ENCODE assay signal across 26 mouse cellular contexts in the genomic region with DNA sequence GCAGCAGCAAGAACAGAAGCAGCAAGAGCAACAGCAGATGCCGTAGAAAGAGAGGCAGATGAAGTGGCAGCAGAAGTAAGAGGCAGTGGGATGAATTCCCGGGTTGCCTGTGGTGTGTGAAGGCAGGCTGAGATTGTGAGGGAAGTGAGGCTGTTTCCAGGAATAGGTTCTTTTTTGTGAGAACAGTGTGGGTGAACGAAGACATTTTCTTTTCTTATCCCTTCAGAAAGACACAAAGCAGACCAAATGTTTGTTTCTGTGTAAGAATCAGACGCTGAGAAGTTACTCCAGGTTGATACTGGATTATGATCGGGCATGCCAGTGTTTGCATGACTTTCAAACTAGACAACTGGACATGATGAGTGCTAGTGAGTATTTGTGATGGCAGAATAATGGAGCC. TPM values are rescaled to one million over a fixed set of nuclear protein-coding genes. Genes with fewer than 3 reads are reported as not detected.
A peak's percentile ranks its signal among the peaks of the same experiment; 100 is the strongest.
DNase-seq lines count a peak whose midpoint lies in the region; ATAC-seq and TF ChIP-seq lines count a peak whose summit lies in the region.
"Had no signal": no experiment of that assay in that cellular context is flagged by ENCODE, and none has a peak within 500 bp of the region (broad histone marks: within the 10 kb centered on the region; RNA-seq: fewer than 3 reads in every experiment).

No protein-coding gene starts in this region.

- H3K27ac ChIP-seq in cortical plate, adult 2 months (ENCODE audit: insufficient read depth, low read length) = peak overlapping the region; percentile 66; the same call in 1 of the 2 replicates
- H3K27ac ChIP-seq: forebrain, embryonic 15.5 days; heart, embryonic 10.5 days; hindbrain, embryonic 12.5 days; neural tube, embryonic 12.5 days had no signal

- no peak for TF ChIP-seq CTCF in cortical plate, adult 2 months (IDR thresholded peaks at IDR 0.05; ENCODE audit: extremely low read depth, insufficient read depth, low read length)

- H3K4me1 ChIP-seq in cortical plate, adult 2 months (ENCODE audit: control insufficient read depth, insufficient read depth, low read length) = peaks cover 2% of the 10 kb centered on the region
- H3K4me1 ChIP-seq: forebrain, embryonic 15.5 days; heart, embryonic 10.5 days; hindbrain, embryonic 12.5 days; neural tube, embryonic 12.5 days had no signal

- DNase-seq in frontal cortex, postnatal 10 days (ENCODE audit: low spot score in 2 of 2) = peak; percentile 26 to 43
- DNase-seq in layer of hippocampus, postnatal 36 days = peak; percentile 16 to 30
- DNase-seq in right cerebral cortex, postnatal 10 days (ENCODE audit: low spot score in 2 of 2) = peak; percentile 66 to 82
- no peak for DNase-seq in T-cell, adult 2 months (ENCODE audit: low spot score)
- DNase-seq: cerebellum, postnatal 14 days; gastrocnemius, postnatal 25 days; heart, postnatal 10 days; liver; liver, postnatal 0 days; lung, postnatal 14 days; spleen, adult 18-20 months; thymus, adult 2 months had no signal

- no peak overlapping the region for H3K4me3 ChIP-seq in cortical plate, adult 2 months (ENCODE audit: insufficient read depth, low read length)
- H3K4me3 ChIP-seq: forebrain, embryonic 15.5 days; heart, embryonic 10.5 days; hindbrain, embryonic 12.5 days; neural tube, embryonic 12.5 days had no signal

- 0 out of 2 replicates have a peak, but pooled peaks have one; percentile 8 for TF ChIP-seq POLR2A in cortical plate, adult 2 months (IDR thresholded peaks at IDR 0.05; ENCODE audit: extremely low read depth, insufficient read depth, low read length)

- no peak for ATAC-seq in erythroblast, adult 5-6 weeks (replicated peaks; ENCODE audit: low FRiP score, poor library complexity, severe bottlenecking)
- ATAC-seq in granulocyte monocyte progenitor cell, adult 5-6 weeks (replicated peaks; ENCODE audit: poor library complexity, severe bottlenecking) = no peak
- ATAC-seq: forebrain, embryonic 15.5 days; liver, postnatal 0 days had no signal

RNA-seq across cellular contexts. Expression of gene Pth2r, which starts 52.2 kb away (rescaled TPM):
- 1.1 and 1.3 TPM in 2 replicates for polyA plus RNA-seq in cortical plate, adult 2 months (2012; rRNA removed)
- under 1 TPM; 0.17 to 0.30 TPM for total RNA-seq in layer of hippocampus, postnatal 36 days (2021)
- not detected in 2 replicates for total RNA-seq in erythroblast, adult 5-6 weeks (2015; ENCODE audit: low replicate concordance)
- total RNA-seq in erythroblast, adult 5-6 weeks (2017; ENCODE audit: low replicate concordance) = not detected in 2 replicates
- not detected in 2 replicates for total RNA-seq in granulocyte monocyte progenitor cell, adult 5-6 weeks (2014; fragmentation: Nextera tagmentation)
- not detected in 2 replicates for total RNA-seq in granulocyte monocyte progenitor cell, adult 5-6 weeks (2017)
- total RNA-seq: adrenal gland, adult 18-20 months; gastrocnemius, postnatal 25 days; heart, postnatal 10 days; monocyte, adult 5-6 weeks had no signal
- polyA plus RNA-seq: embryonic facial prominence, embryonic 11.5 days; heart, embryonic 10.5 days; intestine, embryonic 14.5 days; kidney, embryonic 14.5 days; midbrain, embryonic 11.5 days; stomach, embryonic 14.5 days had no signal
